Mouse (Mus musculus) heart, embryonic 14.5 days (tissue): Measurements from ENCODE around the gene Isg20l2. TPM values are rescaled to one million over a fixed set of nuclear protein-coding genes. Genes with fewer than 3 reads are reported as not detected.
"Not testable (repeated sequence)": the region's sequence is repeated elsewhere in the genome, so short reads cannot be mapped to it uniquely, and the experiment has no call there.

ENCODE experiments used
- ATAC-seq: fragments of 200-750 bp; cut with Nextera tagmentation; 2 replicates; pipeline ENCODE4 v1.8.0; 2017; ENCODE audit warnings: low read depth, moderate TSS enrichment; ENCODE audit not compliant: insufficient number of reproducible peaks, insufficient read depth, low FRiP score
- H3K27ac ChIP-seq, 2 experiments: fragments of 200-500 bp in 1 of 2; fragments of 300-500 bp in 1 of 2; sonication (generic) in 1 of 2; replicated peaks in 1 of 2; 2 replicates each; pipeline ENCODE4 v1.5.1; 2012 to 2014; ENCODE audit warnings: low read depth in 2 of 2, low read length in 2 of 2, control low read depth in 1 of 2, mild to moderate bottlenecking in 1 of 2, mixed read lengths in 1 of 2; ENCODE audit not compliant: control insufficient read depth in 1 of 2, insufficient read depth in 1 of 2
- H3K27me3 ChIP-seq: fragments of 300-500 bp; sonication (generic); 2 replicates; pipeline ENCODE4 v1.6.1; 2014; ENCODE audit warnings: mild to moderate bottlenecking, low read length, control low read depth; ENCODE audit not compliant: control insufficient read depth, insufficient read depth
- H3K36me3 ChIP-seq: fragments of 300-500 bp; sonication (generic); 2 replicates; pipeline ENCODE4 v1.6.1; 2014; ENCODE audit warnings: mild to moderate bottlenecking, control low read depth, low read length, mixed read lengths; ENCODE audit not compliant: control insufficient read depth, insufficient read depth
- H3K4me1 ChIP-seq, 2 experiments: fragments of 200-500 bp in 1 of 2; fragments of 300-500 bp in 1 of 2; sonication (generic) in 1 of 2; 2 replicates each; pipeline ENCODE4 v1.6.1; 2012 to 2014; ENCODE audit warnings: low read length in 2 of 2, control low read depth in 1 of 2, mixed read lengths in 1 of 2; ENCODE audit not compliant: control insufficient read depth in 2 of 2, insufficient read depth in 2 of 2
- H3K4me2 ChIP-seq: fragments of 300-500 bp; sonication (generic); 2 replicates; pipeline ENCODE4 v1.6.1; 2014; ENCODE audit warnings: mild to moderate bottlenecking, low read length
- H3K4me3 ChIP-seq, 2 experiments: fragments of 200-500 bp in 1 of 2; fragments of 300-500 bp in 1 of 2; sonication (generic) in 1 of 2; 2 replicates each; pipeline ENCODE4 v1.5.1; 2012 to 2014; ENCODE audit warnings: low read length in 2 of 2, mild to moderate bottlenecking in 2 of 2, control low read depth in 1 of 2, low read depth in 1 of 2, moderate library complexity in 1 of 2; ENCODE audit not compliant: control insufficient read depth in 1 of 2, insufficient read depth in 1 of 2
- H3K9ac ChIP-seq: fragments of 300-500 bp; sonication (generic); 2 replicates; pipeline ENCODE4 v1.6.1; 2014; ENCODE audit warnings: mild to moderate bottlenecking, low read length
- H3K9me3 ChIP-seq: fragments of 300-500 bp; sonication (generic); 2 replicates; pipeline ENCODE4 v1.6.1; 2016; ENCODE audit warnings: low read length, control low read depth; ENCODE audit not compliant: control insufficient read depth
- WGBS: fragments of 180-500 bp; shearing (Covaris S2); extraction: QIAGEN DNeasy Blood & Tissue Kit; methylation state at CpG from one replicate; pipeline ENCODE4 v1.1.7; 2014; 5-methylcytosine and 5-hydroxymethylcytosine counted together
- polyA plus RNA-seq: library from polyadenylated mRNA; unstranded; fragments of >200 nt; fragmentation: Nextera tagmentation; extraction: Ambion mirVana; gene quantifications from 2 replicates; pipeline ENCODE4 v1.2.1, GENCODE M21; 2014

Isg20l2 gene
- polyA plus RNA-seq, 1 experiment from 2014 or later: 18.5 TPM

DNA sequence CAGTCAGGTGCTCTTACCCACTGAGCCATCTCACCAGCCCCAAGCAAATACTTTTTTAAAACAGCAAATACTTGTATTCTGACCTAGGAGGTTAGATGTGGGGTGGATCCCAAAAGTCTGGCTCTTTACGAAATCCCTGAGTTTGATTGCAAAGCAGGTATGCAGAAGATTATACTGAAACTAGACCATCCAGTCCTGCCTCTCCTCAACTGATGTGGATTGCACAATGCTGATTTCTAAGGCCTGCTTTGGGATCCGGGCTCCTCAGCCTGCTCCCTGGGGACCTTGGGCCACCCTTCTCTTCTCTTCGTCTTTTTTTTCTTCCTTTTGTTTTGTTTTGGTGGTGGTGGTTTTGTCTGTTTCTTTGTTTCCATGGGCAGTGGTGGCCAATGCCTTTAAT, 38.6 kb upstream of the Isg20l2 start:
- 71% methylated on average over 3 of the region's 3 CpGs for WGBS
- Histone ChIP-seq H3K4me3 (no peak overlapping the region), H3K36me3 (no peaks in the 10 kb centered on the region), H3K4me1 (no peaks in the 10 kb centered on the region), H3K9ac (no peak overlapping the region), H3K27me3 (no peaks in the 10 kb centered on the region), H3K27ac (no peak overlapping the region), H3K4me2 (no peak overlapping the region), H3K9me3 (peaks cover 8% of the 10 kb centered on the region; the same call in 1 of the 2 replicates)
- ATAC-seq: no peak

DNA sequence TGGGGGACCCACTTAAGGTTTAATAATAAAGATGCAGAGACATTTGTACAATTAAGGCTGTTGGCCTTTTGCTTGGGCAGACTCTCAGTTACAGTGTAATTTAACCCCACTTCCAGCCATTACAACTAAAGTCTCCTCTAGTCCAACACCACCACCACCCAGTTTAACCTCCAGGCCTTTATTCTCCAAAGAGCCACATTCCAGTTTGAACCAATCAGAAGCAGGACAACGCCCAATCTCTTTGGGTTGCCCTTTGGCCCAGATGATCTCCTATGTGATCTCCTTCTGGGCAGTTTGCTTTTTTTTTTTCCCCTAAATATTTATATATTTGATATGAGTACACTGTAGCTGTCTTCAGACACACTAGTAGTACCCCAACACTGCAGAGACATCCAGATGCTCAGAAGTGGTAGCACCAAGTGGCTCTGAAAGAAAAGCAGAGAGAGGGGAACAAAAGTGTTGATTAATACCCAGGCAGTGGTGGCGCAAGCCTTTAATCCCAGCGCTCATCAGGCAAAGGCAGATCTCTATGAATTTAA, 36.7 kb upstream of the Isg20l2 start:
- H3K4me3 ChIP-seq: no peak overlapping the region
- 72% methylated on average over 3 of the region's 3 CpGs for WGBS
- H3K9me3 ChIP-seq: peaks cover 7% of the 10 kb centered on the region; the same call in 1 of the 2 replicates
- no peak for ATAC-seq
- H3K36me3 ChIP-seq: no peaks in the 10 kb centered on the region
- no peaks in the 10 kb centered on the region for H3K27me3 ChIP-seq
- no peak overlapping the region for H3K27ac ChIP-seq
- no peaks in the 10 kb centered on the region for H3K4me1 ChIP-seq
- no peak overlapping the region for H3K9ac ChIP-seq
- no peak overlapping the region for H3K4me2 ChIP-seq

DNA sequence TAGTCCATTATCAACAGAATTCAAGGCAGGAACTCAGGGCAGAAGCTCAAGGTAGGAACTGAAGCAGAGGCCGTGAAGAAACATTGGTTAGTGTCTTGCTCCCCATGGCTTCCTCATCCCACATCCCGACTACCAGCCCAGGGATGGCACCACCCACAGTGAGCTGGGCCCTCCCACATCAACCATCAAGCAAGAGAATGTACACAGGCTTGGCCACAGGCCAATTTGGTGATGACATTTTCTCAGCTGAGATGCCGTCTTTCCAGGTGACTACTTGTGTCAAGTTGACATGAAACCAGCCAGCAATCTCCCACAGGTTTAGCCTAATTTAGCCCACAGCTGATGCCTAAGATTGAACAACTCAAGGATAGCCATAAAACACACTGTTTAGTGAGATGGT, 30.8 kb upstream of the Isg20l2 start:
- Histone ChIP-seq H3K27ac (no peak overlapping the region), H3K4me2 (no peak overlapping the region), H3K9ac (no peak overlapping the region), H3K9me3 (no peaks in the 10 kb centered on the region), H3K4me1 (no peaks in the 10 kb centered on the region), H3K27me3 (no peaks in the 10 kb centered on the region), H3K36me3 (no peaks in the 10 kb centered on the region), H3K4me3 (no peak overlapping the region)
- ATAC-seq: no peak
- 63% methylated on average over 3 of the region's 3 CpGs for WGBS

DNA sequence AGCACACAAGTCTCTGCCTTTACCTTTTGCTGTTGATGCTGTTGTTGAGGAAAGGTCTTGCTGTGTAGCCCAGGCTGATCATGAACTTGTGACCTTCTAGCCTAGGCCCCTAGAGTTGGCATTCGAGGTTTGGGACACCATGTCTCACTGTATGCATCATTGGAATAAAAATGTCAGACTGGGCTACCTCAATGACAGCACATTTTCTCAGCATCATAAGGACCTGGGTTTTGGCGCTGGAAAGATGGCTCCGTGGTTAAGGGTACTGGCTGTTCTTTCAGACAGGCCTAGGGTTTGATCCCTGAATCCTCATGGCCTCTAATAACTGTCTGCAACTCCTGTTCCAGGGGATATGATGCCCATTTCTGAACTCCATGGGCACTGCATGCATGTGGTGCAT, 30.3 kb upstream of the Isg20l2 start:
- no peaks in the 10 kb centered on the region for H3K4me1 ChIP-seq
- 65% methylated on average over 3 of the region's 3 CpGs for WGBS
- no peaks in the 10 kb centered on the region for H3K9me3 ChIP-seq
- H3K27me3 ChIP-seq: no peaks in the 10 kb centered on the region
- H3K36me3 ChIP-seq: no peaks in the 10 kb centered on the region
- H3K9ac ChIP-seq: no peak overlapping the region
- H3K4me2 ChIP-seq: no peak overlapping the region
- no peak overlapping the region for H3K4me3 ChIP-seq
- ATAC-seq: no peak
- H3K27ac ChIP-seq: no peak overlapping the region

DNA sequence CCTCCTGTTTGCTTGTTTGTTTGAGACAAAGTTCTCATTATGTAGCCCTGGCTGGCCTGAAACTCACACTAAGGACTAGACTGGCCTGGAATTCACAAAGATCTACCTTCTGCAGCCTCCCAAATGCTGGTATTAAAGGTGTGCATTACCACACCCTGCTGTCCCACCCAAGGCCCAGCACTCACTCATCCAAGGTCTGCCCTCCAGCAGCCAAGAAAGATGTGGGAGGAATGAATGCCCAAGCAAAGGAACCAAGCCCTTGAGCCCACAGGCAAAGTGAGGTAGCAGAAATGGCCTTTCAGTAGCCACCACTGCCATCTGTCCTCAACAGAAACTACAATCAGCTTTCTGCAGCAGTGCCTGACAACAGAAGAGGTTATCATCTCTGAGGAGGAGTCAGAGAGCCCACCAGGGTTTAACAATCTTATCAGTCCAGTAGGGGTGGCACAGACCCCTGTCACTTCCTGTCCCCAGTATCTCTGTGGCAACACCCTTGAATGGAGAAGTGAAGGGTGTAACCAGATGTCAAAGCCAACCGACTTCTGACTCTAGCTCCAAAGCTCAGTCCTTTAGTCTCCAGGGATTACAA, 29.0 kb upstream of the Isg20l2 start:
- Histone ChIP-seq H3K4me3 (no peak overlapping the region), H3K9me3 (no peaks in the 10 kb centered on the region), H3K4me2 (no peak overlapping the region)

DNA sequence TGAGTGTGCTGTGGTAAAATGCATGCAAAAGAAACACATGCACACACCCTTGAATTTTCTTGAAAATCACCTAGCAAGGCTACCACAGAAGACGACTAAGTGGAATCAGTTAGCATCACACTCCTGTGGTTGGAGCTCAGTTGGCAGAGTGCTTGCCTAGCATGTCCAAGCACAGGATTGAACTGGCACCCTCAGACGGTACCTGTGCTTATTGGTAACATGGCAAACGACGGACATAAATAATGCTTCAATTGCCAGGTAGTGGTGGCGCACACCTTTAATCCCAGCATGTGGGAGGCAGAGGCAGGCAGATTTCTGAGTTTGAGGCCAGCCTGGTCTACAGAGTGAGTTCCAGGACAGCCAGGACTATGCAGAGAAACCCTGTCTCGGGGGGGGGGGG, 28.2 kb upstream of the Isg20l2 start:
- H3K4me3 ChIP-seq, H3K9ac ChIP-seq, H3K9me3 ChIP-seq, H3K36me3 ChIP-seq, H3K4me2 ChIP-seq, H3K27ac ChIP-seq, H3K27me3 ChIP-seq, H3K4me1 ChIP-seq, ATAC-seq: not testable (repeated sequence)
- WGBS: 80% methylated on average over 6 of the region's 6 CpGs

More for the DNA sequence above, 29.0 kb upstream of the Isg20l2 start:
- Histone ChIP-seq H3K4me1 (no peaks in the 10 kb centered on the region), H3K27me3 (no peaks in the 10 kb centered on the region), H3K27ac (no peak overlapping the region), H3K9ac (no peak overlapping the region), H3K36me3 (no peaks in the 10 kb centered on the region)
- WGBS: 3% methylated on average over 1 of the region's 1 CpGs
- ATAC-seq: no peak

DNA sequence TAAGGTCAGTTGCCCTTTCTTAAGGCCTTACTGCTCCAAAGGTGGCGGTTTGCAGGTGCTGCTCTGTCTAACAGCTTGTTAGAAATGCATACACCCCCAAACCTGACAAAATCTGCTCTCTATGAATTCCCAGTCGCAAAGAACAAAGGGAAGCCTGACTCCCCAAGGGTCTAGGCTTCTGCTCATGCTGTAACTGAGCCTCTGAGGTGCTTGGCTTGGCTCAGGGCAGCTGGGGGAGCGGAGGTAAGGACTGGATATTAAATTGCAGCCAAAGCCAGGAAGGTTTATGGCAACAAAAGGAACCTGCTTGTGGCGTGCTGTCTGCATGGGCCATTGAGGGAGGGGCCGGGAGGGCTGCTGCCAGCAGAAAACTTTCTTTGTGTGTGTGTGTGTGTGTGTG, 26.3 kb upstream of the Isg20l2 start:
- no peak for ATAC-seq

More for the DNA sequence above, 26.3 kb upstream of the Isg20l2 start:
- WGBS: 64% methylated on average over 5 of the region's 5 CpGs
- no peaks in the 10 kb centered on the region for H3K9me3 ChIP-seq
- no peaks in the 10 kb centered on the region for H3K36me3 ChIP-seq
- peaks cover 11 to 14% of the 10 kb centered on the region in 2 experiments for H3K4me1 ChIP-seq
- no peak overlapping the region for H3K27ac ChIP-seq
- no peak overlapping the region for H3K4me3 ChIP-seq
- no peak overlapping the region for H3K9ac ChIP-seq
- H3K4me2 ChIP-seq: no peak overlapping the region
- H3K27me3 ChIP-seq: no peaks in the 10 kb centered on the region
